Mouse (Mus musculus) kidney, adult 8-10 months (tissue): ENCODE measurements around the gene Camkk1.

Experiments used
- DNase-seq, 2 experiments: peaks; one replicate each; pipeline ENCODE4 v3.0.0; 2022

Gene Camkk1

GRCm38 (mm10) chr11:73018471-73019146 lies at the start of gene Camkk1:
Camkk1 (plus strand) TSS chr11:73019008.
- peak; percentile 88 for DNase-seq

GRCm38 (mm10) chr11:72974995-72975503 lies 43.8 kb upstream of the Camkk1 start:
- DNase-seq = no peak

- DNase-seq = no peak
Observed at GRCm38 (mm10) chr11:72982516-72982915, 36.3 kb upstream of the Camkk1 start.

- peak in 1 of 2 experiments; percentile 37 for DNase-seq
Observed at GRCm38 (mm10) chr11:72983283-72983682, 35.5 kb upstream of the Camkk1 start.

- no peak for DNase-seq
Observed at GRCm38 (mm10) chr11:72986745-72987144, 32.1 kb upstream of the Camkk1 start.

GRCm38 (mm10) chr11:72987234-72987633 lies 31.6 kb upstream of the Camkk1 start:
- no peak for DNase-seq

GRCm38 (mm10) chr11:72987807-72988206 lies 31.0 kb upstream of the Camkk1 start:
- DNase-seq = no peak

- DNase-seq = no peak
Observed at GRCm38 (mm10) chr11:72989044-72989443, 29.8 kb upstream of the Camkk1 start.

GRCm38 (mm10) chr11:72990688-72991087 lies 28.1 kb upstream of the Camkk1 start:
- DNase-seq = no peak

- no peak for DNase-seq
Observed at GRCm38 (mm10) chr11:72991961-72992360, 26.8 kb upstream of the Camkk1 start.

GRCm38 (mm10) chr11:72996346-72996745 lies 22.5 kb upstream of the Camkk1 start:
- peak in 1 of 2 experiments; percentile 45 for DNase-seq

- DNase-seq = no peak
Observed at GRCm38 (mm10) chr11:72996781-72997180, 22.0 kb upstream of the Camkk1 start.

- no peak for DNase-seq
Observed at GRCm38 (mm10) chr11:72997529-72998326, 21.1 kb upstream of the Camkk1 start.

GRCm38 (mm10) chr11:72998771-72999170 lies 20.0 kb upstream of the Camkk1 start, which contains the start of gene P2rx1:
P2rx1 (plus strand) TSS chr11:72999103.
- no peak for DNase-seq

- peak; percentile 60 to 80 for DNase-seq
Observed at GRCm38 (mm10) chr11:73001029-73001428, 17.8 kb upstream of the Camkk1 start.

- peak; percentile 64 to 73 for DNase-seq
Observed at GRCm38 (mm10) chr11:73006377-73006776, 12.4 kb upstream of the Camkk1 start.

GRCm38 (mm10) chr11:73007113-73007512 lies 11.7 kb upstream of the Camkk1 start:
- no peak for DNase-seq

- peak in 1 of 2 experiments; percentile 66 for DNase-seq
Observed at GRCm38 (mm10) chr11:73007698-73008481, 10.9 kb upstream of the Camkk1 start.

GRCm38 (mm10) chr11:73008826-73009225 lies 10.0 kb upstream of the Camkk1 start:
- DNase-seq = no peak

- no peak for DNase-seq
Observed at GRCm38 (mm10) chr11:73009531-73010274, 9.1 kb upstream of the Camkk1 start.

GRCm38 (mm10) chr11:73013981-73014380 lies 4.8 kb upstream of the Camkk1 start:
- DNase-seq = peak; percentile 73 to 75

GRCm38 (mm10) chr11:73014831-73015344 lies 3.9 kb upstream of the Camkk1 start:
- DNase-seq = peak; percentile 76 to 77
